Mouse (Mus musculus): ENCODE data around the gene Mrps27. TPM values are rescaled to one million over a fixed set of nuclear protein-coding genes. Genes with fewer than 3 reads are reported as not detected.
A peak's percentile ranks its signal among the peaks of the same experiment; 100 is the strongest.

Gene Mrps27
- polyA plus RNA-seq, 1 experiment from 2014 or later: 50.7 TPM

- H3K27ac ChIP-seq: no peak overlapping the region
- no peak overlapping the region for H3K9ac ChIP-seq (ENCODE audit: low read depth, low read length)
- WGBS: 40% methylated on average over 7 of the region's 7 CpGs
- DNase-seq (ENCODE audit: low spot score) (peak; percentile 31), ATAC-seq (replicated peaks; ENCODE audit: low FRiP score, low read depth) (no peak)
- H3K4me2 ChIP-seq (ENCODE audit: low read length): no peak overlapping the region
- no peak for TF ChIP-seq CTCF (IDR thresholded peaks at IDR 0.05; ENCODE audit: low read depth)
- no peaks in the 10 kb centered on the region for H3K27me3 ChIP-seq (ENCODE audit: insufficient read depth, low read length)
- no peaks in the 10 kb centered on the region for H3K9me3 ChIP-seq (replicated peaks; ENCODE audit: low read length)
- H3K36me3 ChIP-seq (ENCODE audit: insufficient read depth, low read length): peaks cover 6% of the 10 kb centered on the region; the same call in 1 of the 2 replicates
- no peak overlapping the region for H3K4me3 ChIP-seq (replicated peaks; ENCODE audit: low read depth, low read length)
- H3K4me1 ChIP-seq (replicated peaks; ENCODE audit: insufficient read depth, low read length): no peaks in the 10 kb centered on the region
Observed at GRCm38 (mm10) chr13:99355861-99356260, 11.3 kb downstream of the Mrps27 start.

- DNase-seq (ENCODE audit: low spot score): no peak
- 59% methylated on average over 9 of the region's 9 CpGs for WGBS
- Histone ChIP-seq H3K4me1 (replicated peaks; ENCODE audit: insufficient read depth, low read length) (no peaks in the 10 kb centered on the region), H3K9me3 (replicated peaks; ENCODE audit: low read length) (no peaks in the 10 kb centered on the region), H3K4me3 (replicated peaks; ENCODE audit: low read depth, low read length) (no peak overlapping the region), H3K9ac (ENCODE audit: low read depth, low read length) (no peak overlapping the region), H3K27me3 (ENCODE audit: insufficient read depth, low read length) (no peaks in the 10 kb centered on the region), H3K27ac (no peak overlapping the region), H3K4me2 (ENCODE audit: low read length) (no peak overlapping the region), H3K36me3 (ENCODE audit: insufficient read depth, low read length) (peaks cover 9% of the 10 kb centered on the region; the same call in 1 of the 2 replicates)
- no peak for ATAC-seq (replicated peaks; ENCODE audit: low FRiP score, low read depth)
- peak; percentile 56 for TF ChIP-seq CTCF (IDR thresholded peaks at IDR 0.05; ENCODE audit: low read depth)
Observed at GRCm38 (mm10) chr13:99356428-99357265, 12.1 kb downstream of the Mrps27 start.

- no peaks in the 10 kb centered on the region for H3K9me3 ChIP-seq (replicated peaks; ENCODE audit: low read length)
- H3K27ac ChIP-seq: no peak overlapping the region
- H3K4me2 ChIP-seq (ENCODE audit: low read length): no peak overlapping the region
- WGBS: 65% methylated on average over 14 of the region's 14 CpGs
- no peak overlapping the region for H3K9ac ChIP-seq (ENCODE audit: low read depth, low read length)
- H3K4me3 ChIP-seq (replicated peaks; ENCODE audit: low read depth, low read length): no peak overlapping the region
- TF ChIP-seq CTCF (IDR thresholded peaks at IDR 0.05; ENCODE audit: low read depth): no peak
- no peaks in the 10 kb centered on the region for H3K4me1 ChIP-seq (replicated peaks; ENCODE audit: insufficient read depth, low read length)
- DNase-seq (ENCODE audit: low spot score) (no peak), ATAC-seq (replicated peaks; ENCODE audit: low FRiP score, low read depth) (no peak)
- H3K27me3 ChIP-seq (ENCODE audit: insufficient read depth, low read length): no peaks in the 10 kb centered on the region
- H3K36me3 ChIP-seq (ENCODE audit: insufficient read depth, low read length): peaks cover 16% of the 10 kb centered on the region; the same call in 1 of the 2 replicates
Observed at GRCm38 (mm10) chr13:99358921-99359320, 14.3 kb downstream of the Mrps27 start.

- TF ChIP-seq CTCF (IDR thresholded peaks at IDR 0.05; ENCODE audit: low read depth): no peak
- H3K4me3 ChIP-seq (replicated peaks; ENCODE audit: low read depth, low read length): no peak overlapping the region
- no peak for ATAC-seq (replicated peaks; ENCODE audit: low FRiP score, low read depth)
- H3K4me1 ChIP-seq (replicated peaks; ENCODE audit: insufficient read depth, low read length): no peaks in the 10 kb centered on the region
- H3K4me2 ChIP-seq (ENCODE audit: low read length): no peak overlapping the region
- H3K9me3 ChIP-seq (replicated peaks; ENCODE audit: low read length): no peaks in the 10 kb centered on the region
- no peak overlapping the region for H3K27ac ChIP-seq
- WGBS: 83% methylated on average over 4 of the region's 4 CpGs
- H3K27me3 ChIP-seq (ENCODE audit: insufficient read depth, low read length): no peaks in the 10 kb centered on the region
- H3K36me3 ChIP-seq (ENCODE audit: insufficient read depth, low read length): 0 out of 2 replicates have a peak, but pooled peaks cover 29% of the 10 kb centered on the region
- DNase-seq (ENCODE audit: low spot score): no peak
- H3K9ac ChIP-seq (ENCODE audit: low read depth, low read length): no peak overlapping the region
Observed at GRCm38 (mm10) chr13:99363866-99364265, 19.3 kb downstream of the Mrps27 start.

- no peak for ATAC-seq (replicated peaks; ENCODE audit: low FRiP score, low read depth)
- 0 out of 2 replicates have a peak, but pooled peaks cover 24% of the 10 kb centered on the region for H3K36me3 ChIP-seq (ENCODE audit: insufficient read depth, low read length)
Observed at GRCm38 (mm10) chr13:99366422-99367175, 22.0 kb downstream of the Mrps27 start.

GRCm38 (mm10) chr13:99367554-99368174 is 23.1 kb downstream of the Mrps27 start:
- H3K27me3 ChIP-seq (ENCODE audit: insufficient read depth, low read length): no peaks in the 10 kb centered on the region
- 92% methylated on average over 12 of the region's 12 CpGs for WGBS
- no peak overlapping the region for H3K9ac ChIP-seq (ENCODE audit: low read depth, low read length)
- H3K4me1 ChIP-seq (replicated peaks; ENCODE audit: insufficient read depth, low read length): no peaks in the 10 kb centered on the region
- no peaks in the 10 kb centered on the region for H3K9me3 ChIP-seq (replicated peaks; ENCODE audit: low read length)
- no peak overlapping the region for H3K4me3 ChIP-seq (replicated peaks; ENCODE audit: low read depth, low read length)
- DNase-seq (ENCODE audit: low spot score): no peak
- ATAC-seq (replicated peaks; ENCODE audit: low FRiP score, low read depth): no peak
- no peak overlapping the region for H3K27ac ChIP-seq
- H3K36me3 ChIP-seq (ENCODE audit: insufficient read depth, low read length): 0 out of 2 replicates have a peak, but pooled peaks cover 24% of the 10 kb centered on the region
- no peak for TF ChIP-seq CTCF (IDR thresholded peaks at IDR 0.05; ENCODE audit: low read depth)
- H3K4me2 ChIP-seq (ENCODE audit: low read length): no peak overlapping the region

More at GRCm38 (mm10) chr13:99366422-99367175, 22.0 kb downstream of the Mrps27 start:
- no peak overlapping the region for H3K4me2 ChIP-seq (ENCODE audit: low read length)
- no peak overlapping the region for H3K27ac ChIP-seq
- 90% methylated on average over 5 of the region's 5 CpGs for WGBS
- TF ChIP-seq CTCF (IDR thresholded peaks at IDR 0.05; ENCODE audit: low read depth): no peak
- no peak for DNase-seq (ENCODE audit: low spot score)
- H3K4me3 ChIP-seq (replicated peaks; ENCODE audit: low read depth, low read length): no peak overlapping the region
- H3K9me3 ChIP-seq (replicated peaks; ENCODE audit: low read length): no peaks in the 10 kb centered on the region
- H3K9ac ChIP-seq (ENCODE audit: low read depth, low read length): no peak overlapping the region
- H3K4me1 ChIP-seq (replicated peaks; ENCODE audit: insufficient read depth, low read length): no peaks in the 10 kb centered on the region
- H3K27me3 ChIP-seq (ENCODE audit: insufficient read depth, low read length): no peaks in the 10 kb centered on the region
